Mouse (Mus musculus): ENCODE measurements around the gene Sh3rf1.

GRCm38 (mm10) chr8:61397139-61397538 is 173.5 kb downstream of the Sh3rf1 start:
- no peak for TF ChIP-seq CEBPB (IDR thresholded peaks at IDR 0.05; ENCODE audit: low read depth)
- TF ChIP-seq CTCF (IDR thresholded peaks at IDR 0.05; ENCODE audit: control insufficient read depth, insufficient read depth, insufficient read length), result no peak
- TF ChIP-seq USF1 (IDR thresholded peaks at IDR 0.05; ENCODE audit: low read depth), result no peak
- TF ChIP-seq MAX (IDR thresholded peaks at IDR 0.05), result no peak
- TF ChIP-seq MYOG (IDR thresholded peaks at IDR 0.05; ENCODE audit: control insufficient read depth, extremely low read depth, insufficient read length), result no peak

All from C2C12 (cell line).